Mouse (Mus musculus) megakaryocyte, embryonic 14.5 days (primary cell): ENCODE results near the gene Hand2. TPM values are rescaled to one million over a fixed set of nuclear protein-coding genes. Genes with fewer than 3 reads are reported as not detected.
A peak's percentile ranks its signal among the peaks of the same experiment; 100 is the strongest.

Experiments
- H3K27me3 ChIP-seq: replicated peaks from 2 replicates; pipeline ENCODE3; 2012; ENCODE audit warnings: inconsistent platforms
- H3K36me3 ChIP-seq: replicated peaks from 2 replicates; pipeline ENCODE3; 2012; ENCODE audit warnings: low read length, inconsistent platforms, mixed read lengths
- H3K4me1 ChIP-seq: 2 replicates; pipeline ENCODE4 v1.6.1; 2012; ENCODE audit warnings: inconsistent platforms
- H3K4me3 ChIP-seq: replicated peaks from 2 replicates; pipeline ENCODE3; 2012; ENCODE audit warnings: moderate library complexity, mild to moderate bottlenecking, inconsistent platforms
- H3K9me3 ChIP-seq: 2 replicates; pipeline ENCODE4 v1.6.1; 2012; ENCODE audit warnings: inconsistent platforms
- FLI1 ChIP-seq: IDR thresholded peaks from 2 replicates; pipeline ENCODE4 v1.6.1; 2012; ENCODE audit warnings: low read length, inconsistent platforms, mixed read lengths
- GATA1 ChIP-seq: IDR thresholded peaks from 3 replicates; pipeline ENCODE4 v1.6.1; 2012; ENCODE audit warnings: mixed read lengths, low read length, inconsistent platforms, borderline replicate concordance
- polyA plus RNA-seq: library from polyadenylated mRNA; stranded (reverse); fragments of >175 nt; gene quantifications from 2 replicates; pipeline ENCODE4 v1.2.3, GENCODE M21; 2012; ENCODE audit warnings: low replicate concordance; ENCODE audit not compliant: insufficient read depth

The Hand2 gene
- polyA plus RNA-seq, 1 experiment = 0.03 TPM

GRCm38 (mm10) chr8:57314216-57314615 lies 6.6 kb upstream of the Hand2 start:
- TF ChIP-seq GATA1 (no peak), FLI1 (no peak)
- H3K27me3 ChIP-seq = peaks cover 68% of the 10 kb centered on the region

DNA sequence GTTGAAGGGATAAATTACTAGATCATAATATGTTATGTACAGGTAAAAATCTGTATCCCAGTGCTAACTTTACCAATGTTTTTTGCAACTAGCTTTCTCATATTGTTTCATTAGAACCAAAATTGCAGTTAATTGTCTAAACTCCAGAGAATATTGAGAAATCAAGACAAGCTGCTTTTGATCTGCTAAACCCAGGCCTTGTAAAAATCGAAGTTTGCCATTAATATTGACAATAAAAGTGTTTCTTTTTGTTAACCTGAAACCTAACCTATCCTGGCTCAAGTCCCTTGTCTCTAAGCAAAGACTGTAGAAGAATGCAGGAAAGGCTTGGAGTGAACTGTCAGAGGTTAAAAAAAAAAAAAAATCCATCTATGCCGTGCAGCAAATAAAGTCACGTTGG lies 5.3 kb upstream of the Hand2 start:
- H3K9me3 ChIP-seq = peaks cover 11% of the 10 kb centered on the region
- TF ChIP-seq FLI1 (no peak), GATA1 (no peak)
- peaks cover 81% of the 10 kb centered on the region for H3K27me3 ChIP-seq
- no peak overlapping the region for H3K4me3 ChIP-seq
- no peaks in the 10 kb centered on the region for H3K36me3 ChIP-seq
- H3K4me1 ChIP-seq = peaks cover 14% of the 10 kb centered on the region

More at GRCm38 (mm10) chr8:57314216-57314615, 6.6 kb upstream of the Hand2 start:
- Histone ChIP-seq H3K9me3 (peaks cover 11% of the 10 kb centered on the region), H3K36me3 (no peaks in the 10 kb centered on the region), H3K4me1 (peaks cover 10% of the 10 kb centered on the region), H3K4me3 (no peak overlapping the region)

DNA sequence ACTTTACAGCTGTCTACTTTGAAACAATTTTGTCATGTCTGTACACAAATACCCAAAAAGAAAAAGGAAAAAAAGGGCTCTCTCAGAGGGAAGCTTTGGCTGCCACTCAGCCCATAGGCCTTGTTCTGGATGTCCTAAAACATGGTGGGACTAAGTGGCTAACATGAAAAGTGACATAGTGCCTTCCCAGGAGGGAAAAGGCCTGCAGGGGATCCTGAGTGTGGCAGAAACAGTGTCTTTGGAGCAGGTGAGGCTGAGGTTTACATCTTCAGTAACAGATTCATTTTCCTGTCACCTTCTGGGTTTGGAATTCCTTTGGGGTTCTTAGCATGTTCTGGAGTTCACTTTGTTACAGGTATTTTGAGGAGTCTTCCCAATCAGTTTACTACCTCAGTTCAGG lies 3.7 kb upstream of the Hand2 start:
- H3K36me3 ChIP-seq = no peaks in the 10 kb centered on the region
- H3K4me3 ChIP-seq = no peak overlapping the region
- peaks cover 89% of the 10 kb centered on the region for H3K27me3 ChIP-seq
- no peak for TF ChIP-seq GATA1
- no peak for TF ChIP-seq FLI1
- H3K4me1 ChIP-seq = peaks cover 29% of the 10 kb centered on the region
- H3K9me3 ChIP-seq = peaks cover 12% of the 10 kb centered on the region

- Histone ChIP-seq H3K36me3 (no peaks in the 10 kb centered on the region), H3K4me1 (peaks cover 27% of the 10 kb centered on the region), H3K4me3 (no peak overlapping the region), H3K27me3 (peaks cover 89% of the 10 kb centered on the region), H3K9me3 (peaks cover 11% of the 10 kb centered on the region)
- TF ChIP-seq FLI1 = no peak
- no peak for TF ChIP-seq GATA1
Measured at GRCm38 (mm10) chr8:57317890-57318480, 2.8 kb upstream of the Hand2 start.

DNA sequence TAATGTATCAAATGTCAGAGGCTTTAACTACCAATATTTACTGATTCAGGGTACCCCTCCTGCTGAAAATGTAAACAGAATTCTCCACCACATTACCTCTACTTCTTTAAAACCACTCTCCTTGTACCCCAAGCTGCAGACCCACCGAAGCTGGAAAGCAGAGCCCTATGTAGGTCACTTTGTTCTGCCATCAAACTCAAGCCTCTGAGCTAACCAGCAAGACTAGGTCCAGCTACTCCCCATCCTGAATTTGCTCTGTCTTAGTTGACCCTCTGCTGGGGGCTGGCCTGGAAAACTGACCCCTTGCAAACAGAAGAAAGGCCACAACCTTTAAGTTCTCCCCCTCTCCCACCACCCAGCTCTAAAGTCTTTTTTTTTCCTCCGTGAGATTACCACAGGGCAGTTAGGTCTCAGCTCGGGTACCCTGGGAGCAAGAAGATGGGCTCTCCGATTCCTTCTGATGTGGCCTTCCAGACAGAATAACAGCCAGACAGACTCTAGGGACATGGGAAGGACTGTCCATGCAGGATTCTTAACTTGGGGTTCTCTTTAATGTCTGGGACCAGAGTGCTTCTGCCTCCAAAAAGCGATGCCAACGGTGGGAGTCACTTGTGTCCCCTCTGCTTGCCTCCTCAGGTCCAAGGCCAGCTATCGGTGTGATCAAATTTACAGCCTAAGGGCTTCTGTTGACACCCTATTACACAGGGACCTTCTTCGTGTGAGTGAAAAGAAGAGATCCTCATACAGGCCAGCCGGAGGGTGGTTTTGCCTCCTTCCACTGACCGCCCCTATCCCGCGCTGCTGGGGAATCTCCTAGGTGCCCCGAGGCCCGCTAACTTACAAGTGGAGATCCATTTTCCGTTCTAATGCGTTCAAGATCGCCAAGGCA lies 1.4 kb upstream of the Hand2 start:
- peaks cover 4% of the 10 kb centered on the region; the same call in 1 of the 2 replicates for H3K9me3 ChIP-seq
- H3K4me3 ChIP-seq = no peak overlapping the region
- H3K4me1 ChIP-seq = peaks cover 34% of the 10 kb centered on the region
- TF ChIP-seq GATA1 (no peak), FLI1 (no peak)
- peaks cover 90% of the 10 kb centered on the region for H3K27me3 ChIP-seq
- no peaks in the 10 kb centered on the region for H3K36me3 ChIP-seq

GRCm38 (mm10) chr8:57319981-57320585 lies 700 bp upstream of the Hand2 start:
- no peak for TF ChIP-seq GATA1
- TF ChIP-seq FLI1 = no peak

GRCm38 (mm10) chr8:57321898-57322895 lies 1.4 kb downstream of the Hand2 start:
- TF ChIP-seq GATA1 (no peak), FLI1 (no peak)
- Histone ChIP-seq H3K9me3 (peaks cover 13% of the 10 kb centered on the region), H3K4me1 (peaks cover 34% of the 10 kb centered on the region), H3K27me3 (peaks cover 97% of the 10 kb centered on the region), H3K36me3 (no peaks in the 10 kb centered on the region), H3K4me3 (peak overlapping the region; percentile 75)

More at GRCm38 (mm10) chr8:57319981-57320585, 700 bp upstream of the Hand2 start:
- Histone ChIP-seq H3K9me3 (peaks cover 4% of the 10 kb centered on the region; the same call in 1 of the 2 replicates), H3K27me3 (peaks cover 92% of the 10 kb centered on the region), H3K36me3 (no peaks in the 10 kb centered on the region), H3K4me3 (no peak overlapping the region), H3K4me1 (peaks cover 34% of the 10 kb centered on the region)

GRCm38 (mm10) chr8:57322961-57323941 lies 2.5 kb downstream of the Hand2 start:
- H3K9me3 ChIP-seq = peaks cover 21% of the 10 kb centered on the region
- H3K4me1 ChIP-seq = peaks cover 41% of the 10 kb centered on the region
- no peak for TF ChIP-seq GATA1
- TF ChIP-seq FLI1 = no peak
- H3K27me3 ChIP-seq = peaks cover 98% of the 10 kb centered on the region
- H3K36me3 ChIP-seq = no peaks in the 10 kb centered on the region
- H3K4me3 ChIP-seq = peak overlapping the region; percentile 31
